Mouse (Mus musculus): ENCODE measurements at regions not wholly inside any gene's neighbourhood (a gene's known extent, or its start where the extent isn't known, plus 50 kb on each side); places are given as distances from the start of the nearest gene placed in this dataset.
A peak's percentile ranks its signal among the peaks of the same experiment; 100 is the strongest.

GRCm38 (mm10) chr10:81996742-81997536, 51.0 kb upstream of the Zfp873 start:
- peak; percentile 76 for DNase-seq (ENCODE audit: low spot score)

Data from yolk sac, embryonic 10.5 days (tissue).